Mouse (Mus musculus): ENCODE results near the gene Mad2l1bp. TPM values are rescaled to one million over a fixed set of nuclear protein-coding genes. Genes with fewer than 3 reads are reported as not detected.

The Mad2l1bp gene
- total RNA-seq, 4 experiments from 2014 or later = 13.0 to 15.8 (median 14.3) TPM

GRCm38 (mm10) chr17:46110402-46111289 lies 42.7 kb downstream of the Mad2l1bp start, which contains the start of gene Mrps18a:
TSS of gene Mrps18a (plus strand) at chr17:46110986.
- peak; percentile 77 to 79 for DNase-seq (ENCODE audit: low spot score in 2 of 2)

DNA sequence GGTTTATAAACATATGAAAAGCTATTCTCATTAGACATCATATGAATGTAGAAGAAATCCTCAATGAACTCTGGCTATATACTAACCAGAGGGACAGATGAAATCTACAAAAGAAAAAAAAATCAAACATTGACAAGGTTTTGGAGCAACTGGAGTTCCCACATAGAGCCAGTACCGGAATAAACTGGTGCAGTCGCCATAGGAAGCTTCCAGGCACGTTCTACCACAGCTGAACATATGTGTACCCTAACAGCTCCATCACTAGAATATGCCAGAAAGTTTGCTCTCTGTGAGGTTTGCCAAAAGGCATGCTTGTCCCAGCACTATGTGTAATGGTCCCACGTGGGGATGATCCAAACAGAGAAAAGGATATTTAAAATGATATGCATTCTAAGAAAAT lies 45.1 kb downstream of the Mad2l1bp start:
- DNase-seq (ENCODE audit: low spot score in 2 of 2) = no peak

GRCm38 (mm10) chr17:46104487-46104886 lies 48.9 kb downstream of the Mad2l1bp start:
- no peak for DNase-seq (ENCODE audit: low spot score in 2 of 2)

- DNase-seq (ENCODE audit: low spot score in 2 of 2) = no peak
Observed at GRCm38 (mm10) chr17:46102608-46103159, 50.7 kb downstream of the Mad2l1bp start.

GRCm38 (mm10) chr17:46101906-46102305 lies 51.4 kb downstream of the Mad2l1bp start:
- DNase-seq (ENCODE audit: low spot score in 2 of 2) = no peak

GRCm38 (mm10) chr17:46098525-46098924 lies 54.8 kb downstream of the Mad2l1bp start:
- no peak for DNase-seq (ENCODE audit: low spot score in 2 of 2)

Other genes starting within 250 kb of the Mad2l1bp start
- 10 to 100 TPM; 77.1 to 81.3 (median 79.9) TPM for gene Vegfa, start 121.2 kb downstream of the Mad2l1bp start, total RNA-seq (2022)
- gene Mrps18a, start 42.6 kb downstream of the Mad2l1bp start, total RNA-seq (2022) = 10 to 100 TPM; 85.2 to 92.1 (median 89.0) TPM
- 10 to 100 TPM; 17.8 to 21.3 (median 19.5) TPM for gene Rsph9, start 9.3 kb downstream of the Mad2l1bp start, total RNA-seq (2022)
- gene Gtpbp2, start 7.5 kb upstream of the Mad2l1bp start, total RNA-seq (2022) = 100 to 1,000 TPM in 3 of 4 experiments, 10 to 100 TPM in 1; 93.8 to 107 (median 103) TPM
- gene Polh, start 49.1 kb upstream of the Mad2l1bp start, total RNA-seq (2022) = 1 to 10 TPM; 5.3 to 7.8 (median 6.8) TPM
- gene Xpo5, start 49.2 kb upstream of the Mad2l1bp start, total RNA-seq (2022) = 10 to 100 TPM; 38.3 to 42.7 (median 41.8) TPM
- gene Polr1c, start 94.5 kb upstream of the Mad2l1bp start, total RNA-seq (2022) = 10 to 100 TPM; 35.4 to 42.3 (median 40.2) TPM
- gene Yipf3, start 94.5 kb upstream of the Mad2l1bp start, total RNA-seq (2022) = 10 to 100 TPM; 72.8 to 90.6 (median 79.7) TPM
- gene Lrrc73, start 100.0 kb upstream of the Mad2l1bp start, total RNA-seq (2022) = 10 to 100 TPM; 50.2 to 55.0 (median 53.3) TPM
- gene Tjap1, start 129.5 kb upstream of the Mad2l1bp start, total RNA-seq (2022) = 10 to 100 TPM; 37.5 to 43.9 (median 42.3) TPM
- 10 to 100 TPM; 43.9 to 52.8 (median 50.2) TPM for gene Dlk2, start 143.9 kb upstream of the Mad2l1bp start, total RNA-seq (2022)
- 10 to 100 TPM in 2 of 4 experiments, 1 to 10 TPM in 2; 8.8 to 12.0 (median 10.4) TPM for gene Abcc10, start 174.8 kb upstream of the Mad2l1bp start, total RNA-seq (2022)
- gene Zfp318, start 230.2 kb upstream of the Mad2l1bp start, total RNA-seq (2022) = 10 to 100 TPM; 56.7 to 67.4 (median 63.1) TPM